Mouse (Mus musculus): ENCODE results near the gene Hoxb4. TPM values are rescaled to one million over a fixed set of nuclear protein-coding genes. Genes with fewer than 3 reads are reported as not detected.

Gene Hoxb4
- polyA plus RNA-seq, 1 experiment from 2014 or later: 0.77 TPM

- Histone ChIP-seq H3K9ac (ENCODE audit: low read depth, low read length) (no peak overlapping the region), H3K36me3 (ENCODE audit: control insufficient read depth, insufficient read depth, low read length) (no peaks in the 10 kb centered on the region), H3K27me3 (ENCODE audit: control insufficient read depth, insufficient read depth, low read length) (peaks cover 100% of the 10 kb centered on the region), H3K4me2 (no peak overlapping the region; the same call in 1 of the 2 replicates), H3K4me1 (ENCODE audit: control insufficient read depth, insufficient read depth, low read length) (peaks cover 9% of the 10 kb centered on the region; the same call in 1 of the 2 replicates), H3K9me3 (replicated peaks; ENCODE audit: control insufficient read depth, low read length) (no peaks in the 10 kb centered on the region), H3K27ac (ENCODE audit: low read depth, low read length) (no peak overlapping the region), H3K4me3 (ENCODE audit: low read depth, low read length) (no peak overlapping the region)
- no peak for ATAC-seq (replicated peaks; ENCODE audit: insufficient number of reproducible peaks, low FRiP score, low TSS enrichment)
- WGBS (ENCODE audit: insufficient replicate concordance): 3% methylated on average over 15 of the region's 15 CpGs
Observed at GRCm38 (mm10) chr11:96301837-96302236, 16.2 kb upstream of the Hoxb4 start.

- Histone ChIP-seq H3K9me3 (replicated peaks; ENCODE audit: control insufficient read depth, low read length) (no peaks in the 10 kb centered on the region), H3K27ac (ENCODE audit: low read depth, low read length) (no peak overlapping the region), H3K9ac (ENCODE audit: low read depth, low read length) (no peak overlapping the region), H3K4me1 (ENCODE audit: control insufficient read depth, insufficient read depth, low read length) (peaks cover 9% of the 10 kb centered on the region; the same call in 1 of the 2 replicates), H3K27me3 (ENCODE audit: control insufficient read depth, insufficient read depth, low read length) (peaks cover 100% of the 10 kb centered on the region), H3K4me2 (no peak overlapping the region), H3K4me3 (ENCODE audit: low read depth, low read length) (0 out of 2 replicates have a peak overlapping the region, but pooled peaks have one; percentile 11), H3K36me3 (ENCODE audit: control insufficient read depth, insufficient read depth, low read length) (no peaks in the 10 kb centered on the region)
- 7% methylated on average over 23 of the region's 23 CpGs for WGBS (ENCODE audit: insufficient replicate concordance)
- ATAC-seq (replicated peaks; ENCODE audit: insufficient number of reproducible peaks, low FRiP score, low TSS enrichment): no peak
Observed at GRCm38 (mm10) chr11:96302381-96303150, 15.5 kb upstream of the Hoxb4 start.

- peak within 1 kb of the TSS; percentile 11 for H3K4me3 ChIP-seq (ENCODE audit: low read depth, low read length)
- WGBS (ENCODE audit: insufficient replicate concordance): under 1% methylated on average over 69 of the region's 69 CpGs
Observed at GRCm38 (mm10) chr11:96303151-96304099, 14.6 kb upstream of the Hoxb4 start, which contains the start of gene Hoxb5. Hoxb5 (plus strand) TSS chr11:96303336.

GRCm38 (mm10) chr11:96304381-96305195 lies 13.5 kb upstream of the Hoxb4 start:
- peak overlapping the region; percentile 52 for H3K4me2 ChIP-seq
- peak overlapping the region; percentile 16; the same call in 1 of the 2 replicates for H3K9ac ChIP-seq (ENCODE audit: low read depth, low read length)
- no peaks in the 10 kb centered on the region for H3K9me3 ChIP-seq (replicated peaks; ENCODE audit: control insufficient read depth, low read length)
- ATAC-seq (replicated peaks; ENCODE audit: insufficient number of reproducible peaks, low FRiP score, low TSS enrichment): no peak
- no peaks in the 10 kb centered on the region for H3K36me3 ChIP-seq (ENCODE audit: control insufficient read depth, insufficient read depth, low read length)
- H3K4me3 ChIP-seq (ENCODE audit: low read depth, low read length): peak overlapping the region; percentile 11
- no peak overlapping the region for H3K27ac ChIP-seq (ENCODE audit: low read depth, low read length)
- peaks cover 100% of the 10 kb centered on the region for H3K27me3 ChIP-seq (ENCODE audit: control insufficient read depth, insufficient read depth, low read length)
- peaks cover 6% of the 10 kb centered on the region; the same call in 1 of the 2 replicates for H3K4me1 ChIP-seq (ENCODE audit: control insufficient read depth, insufficient read depth, low read length)
- under 1% methylated on average over 38 of the region's 38 CpGs for WGBS (ENCODE audit: insufficient replicate concordance)

More at GRCm38 (mm10) chr11:96303151-96304099, 14.6 kb upstream of the Hoxb4 start, which contains the start of gene Hoxb5:
- H3K27me3 ChIP-seq (ENCODE audit: control insufficient read depth, insufficient read depth, low read length): peaks cover 100% of the 10 kb centered on the region
- H3K27ac ChIP-seq (ENCODE audit: low read depth, low read length): no peak within 1 kb of the TSS
- H3K9ac ChIP-seq (ENCODE audit: low read depth, low read length): no peak within 1 kb of the TSS
- ATAC-seq (replicated peaks; ENCODE audit: insufficient number of reproducible peaks, low FRiP score, low TSS enrichment): no peak
- H3K36me3 ChIP-seq (ENCODE audit: control insufficient read depth, insufficient read depth, low read length): no peaks in the 10 kb centered on the region
- no peaks in the 10 kb centered on the region for H3K9me3 ChIP-seq (replicated peaks; ENCODE audit: control insufficient read depth, low read length)
- H3K4me1 ChIP-seq (ENCODE audit: control insufficient read depth, insufficient read depth, low read length): peaks cover 9% of the 10 kb centered on the region; the same call in 1 of the 2 replicates
- H3K4me2 ChIP-seq: peak within 1 kb of the TSS; percentile 52

GRCm38 (mm10) chr11:96305505-96306182 lies 12.4 kb upstream of the Hoxb4 start:
- no peaks in the 10 kb centered on the region for H3K36me3 ChIP-seq (ENCODE audit: control insufficient read depth, insufficient read depth, low read length)
- peaks cover 2% of the 10 kb centered on the region; the same call in 1 of the 2 replicates for H3K4me1 ChIP-seq (ENCODE audit: control insufficient read depth, insufficient read depth, low read length)
- ATAC-seq (replicated peaks; ENCODE audit: insufficient number of reproducible peaks, low FRiP score, low TSS enrichment): no peak
- H3K4me2 ChIP-seq: no peak overlapping the region
- H3K9me3 ChIP-seq (replicated peaks; ENCODE audit: control insufficient read depth, low read length): no peaks in the 10 kb centered on the region
- H3K9ac ChIP-seq (ENCODE audit: low read depth, low read length): no peak overlapping the region
- H3K27me3 ChIP-seq (ENCODE audit: control insufficient read depth, insufficient read depth, low read length): peaks cover 100% of the 10 kb centered on the region
- no peak overlapping the region for H3K27ac ChIP-seq (ENCODE audit: low read depth, low read length)
- 48% methylated on average over 6 of the region's 6 CpGs for WGBS (ENCODE audit: insufficient replicate concordance)
- H3K4me3 ChIP-seq (ENCODE audit: low read depth, low read length): no peak overlapping the region

GRCm38 (mm10) chr11:96306183-96306907 lies 11.7 kb upstream of the Hoxb4 start:
- H3K9me3 ChIP-seq (replicated peaks; ENCODE audit: control insufficient read depth, low read length): no peaks in the 10 kb centered on the region
- no peaks in the 10 kb centered on the region for H3K4me1 ChIP-seq (ENCODE audit: control insufficient read depth, insufficient read depth, low read length)
- no peaks in the 10 kb centered on the region for H3K36me3 ChIP-seq (ENCODE audit: control insufficient read depth, insufficient read depth, low read length)
- H3K27me3 ChIP-seq (ENCODE audit: control insufficient read depth, insufficient read depth, low read length): peaks cover 100% of the 10 kb centered on the region
- no peak overlapping the region for H3K4me3 ChIP-seq (ENCODE audit: low read depth, low read length)
- no peak for ATAC-seq (replicated peaks; ENCODE audit: insufficient number of reproducible peaks, low FRiP score, low TSS enrichment)
- WGBS (ENCODE audit: insufficient replicate concordance): 16% methylated on average over 7 of the region's 7 CpGs
- H3K27ac ChIP-seq (ENCODE audit: low read depth, low read length): no peak overlapping the region
- no peak overlapping the region for H3K4me2 ChIP-seq
- no peak overlapping the region for H3K9ac ChIP-seq (ENCODE audit: low read depth, low read length)

GRCm38 (mm10) chr11:96306908-96307269 lies 11.2 kb upstream of the Hoxb4 start:
- Histone ChIP-seq H3K36me3 (ENCODE audit: control insufficient read depth, insufficient read depth, low read length) (no peaks in the 10 kb centered on the region), H3K4me2 (no peak overlapping the region), H3K27me3 (ENCODE audit: control insufficient read depth, insufficient read depth, low read length) (peaks cover 100% of the 10 kb centered on the region), H3K9me3 (replicated peaks; ENCODE audit: control insufficient read depth, low read length) (no peaks in the 10 kb centered on the region), H3K27ac (ENCODE audit: low read depth, low read length) (no peak overlapping the region), H3K4me3 (ENCODE audit: low read depth, low read length) (no peak overlapping the region), H3K4me1 (ENCODE audit: control insufficient read depth, insufficient read depth, low read length) (no peaks in the 10 kb centered on the region), H3K9ac (ENCODE audit: low read depth, low read length) (no peak overlapping the region)
- WGBS (ENCODE audit: insufficient replicate concordance): 13% methylated on average over 13 of the region's 13 CpGs
- ATAC-seq (replicated peaks; ENCODE audit: insufficient number of reproducible peaks, low FRiP score, low TSS enrichment): no peak
